Mouse (Mus musculus) mesoderm, embryonic 11.5 days (tissue): ENCODE data around the gene Pdss2.

Experiments
- DNase-seq: peaks from one replicate; pipeline ENCODE4 v3.0.0-alpha.2; 2012; ENCODE audit warnings: low read depth, low spot score

The Pdss2 gene

DNA sequence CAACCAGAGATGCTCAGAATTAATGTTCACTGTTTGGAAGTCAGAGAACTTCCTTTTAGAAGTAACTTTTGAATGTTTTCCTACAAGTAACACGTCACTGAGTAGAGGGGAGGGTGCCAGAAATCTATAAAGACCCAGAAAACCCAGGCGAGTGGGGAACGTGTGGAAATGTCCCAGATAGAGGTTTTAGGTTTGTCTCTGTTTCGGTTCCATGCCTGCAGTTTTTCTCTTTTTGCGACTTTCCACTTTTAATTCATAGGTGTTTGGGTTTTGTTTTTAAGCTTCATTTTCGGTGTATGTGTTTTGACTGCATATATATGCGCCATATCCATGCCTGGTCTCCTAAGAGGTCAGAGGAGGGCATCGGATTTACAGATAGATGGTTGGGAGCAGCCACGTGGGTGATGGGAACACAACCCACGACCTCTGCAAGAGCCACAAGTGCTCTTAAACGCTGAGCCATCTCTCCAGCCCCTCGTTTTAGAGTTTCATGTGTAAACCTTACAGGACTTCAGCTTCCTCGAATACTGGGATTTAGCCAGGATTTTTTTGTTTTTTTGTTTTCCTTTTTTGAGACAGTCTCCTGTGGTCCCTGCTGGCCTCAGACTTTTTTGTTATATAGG, 259.1 kb downstream of the Pdss2 start:
- no peak for DNase-seq

DNA sequence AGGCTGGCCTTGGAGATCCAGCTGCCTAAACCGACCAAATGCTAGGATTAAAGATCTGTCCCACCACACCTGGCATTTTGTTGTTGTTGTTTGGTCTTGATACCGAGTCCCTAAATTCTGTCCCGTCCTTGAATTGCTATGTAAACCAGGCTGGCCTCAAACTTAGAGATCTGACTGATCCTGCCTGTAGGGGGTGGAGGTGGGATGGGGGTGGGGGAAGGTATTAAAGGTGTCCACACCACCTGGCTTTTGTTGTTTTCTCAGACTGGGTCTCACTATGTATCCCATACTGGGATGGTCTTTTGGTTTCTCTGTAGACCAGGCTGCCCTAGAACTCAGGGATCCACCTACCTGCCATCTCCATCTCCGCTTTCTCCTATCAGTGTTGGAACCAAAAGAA, 259.9 kb downstream of the Pdss2 start:
- no peak for DNase-seq

DNA sequence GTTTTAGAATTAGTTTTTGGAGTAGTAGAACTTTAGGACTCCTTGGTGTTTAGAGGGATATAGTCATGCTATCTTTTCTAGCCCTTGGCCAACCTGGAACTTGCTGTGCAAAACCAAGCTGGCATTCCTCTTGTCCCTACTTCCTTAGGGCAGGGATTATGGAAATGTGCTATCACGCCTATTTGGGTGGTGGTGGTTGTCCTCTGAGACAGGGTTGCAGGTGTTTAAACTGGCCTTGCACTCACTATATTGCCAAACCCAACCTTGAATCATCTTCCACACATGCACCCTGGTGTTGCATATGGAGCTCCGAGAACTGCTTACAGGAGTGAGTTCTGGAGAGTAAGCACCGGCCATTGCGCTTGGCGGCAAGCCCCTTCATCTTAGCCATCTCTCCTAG, 260.7 kb downstream of the Pdss2 start:
- DNase-seq = no peak

DNA sequence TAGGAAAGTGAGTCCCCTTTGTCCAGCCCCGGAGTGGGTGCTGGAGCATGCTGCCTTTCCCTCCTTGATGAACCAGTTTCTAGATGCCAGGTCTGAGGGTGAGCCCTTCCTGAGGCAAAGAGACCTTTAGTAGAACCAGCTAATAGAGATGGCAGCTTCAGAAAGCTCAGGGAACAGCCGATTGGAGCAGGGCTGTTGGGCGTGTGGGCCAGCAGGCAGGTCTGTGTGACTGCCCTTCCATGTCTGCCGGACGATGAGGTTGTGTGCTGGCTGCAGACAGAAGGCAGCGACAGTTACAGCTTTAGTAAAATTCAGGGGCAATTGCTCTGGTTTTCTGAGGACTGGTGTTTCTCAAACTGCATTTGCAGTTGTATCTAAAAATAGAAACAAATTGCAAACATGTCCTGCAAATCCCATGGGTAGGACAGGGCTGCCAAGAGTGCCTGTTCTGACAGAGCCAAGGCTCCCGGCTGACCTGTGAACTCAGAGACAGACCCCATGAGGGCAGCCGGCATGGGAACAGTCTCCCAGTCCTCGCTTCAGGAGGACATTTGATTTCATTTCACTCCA, 262.2 kb downstream of the Pdss2 start:
- DNase-seq = no peak

DNA sequence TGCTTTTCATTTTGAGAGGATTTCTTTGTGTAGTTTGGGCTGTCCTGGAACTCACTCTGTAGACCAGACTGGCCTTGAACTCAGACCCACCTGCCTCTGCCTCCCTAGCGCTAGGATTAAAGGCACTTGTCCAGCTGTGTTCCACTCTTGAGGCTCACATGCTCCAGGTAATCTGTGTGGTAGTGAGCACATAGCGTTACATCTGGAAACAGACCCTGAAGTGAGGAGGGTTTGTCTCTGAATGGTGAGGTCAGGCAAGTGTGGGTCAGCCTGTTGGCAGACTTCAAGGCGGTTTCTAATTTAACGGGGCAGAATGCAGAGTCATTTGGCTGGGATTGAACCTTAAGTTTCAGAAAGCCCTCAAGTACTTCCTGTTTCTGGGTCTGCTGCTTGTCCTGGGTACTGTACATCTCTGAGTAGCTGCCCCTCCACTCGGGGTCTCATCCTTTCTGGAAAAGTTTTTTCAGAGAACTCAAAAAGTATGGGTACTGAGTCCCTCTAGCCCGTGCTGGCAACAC, 264.5 kb downstream of the Pdss2 start:
- DNase-seq = no peak

DNA sequence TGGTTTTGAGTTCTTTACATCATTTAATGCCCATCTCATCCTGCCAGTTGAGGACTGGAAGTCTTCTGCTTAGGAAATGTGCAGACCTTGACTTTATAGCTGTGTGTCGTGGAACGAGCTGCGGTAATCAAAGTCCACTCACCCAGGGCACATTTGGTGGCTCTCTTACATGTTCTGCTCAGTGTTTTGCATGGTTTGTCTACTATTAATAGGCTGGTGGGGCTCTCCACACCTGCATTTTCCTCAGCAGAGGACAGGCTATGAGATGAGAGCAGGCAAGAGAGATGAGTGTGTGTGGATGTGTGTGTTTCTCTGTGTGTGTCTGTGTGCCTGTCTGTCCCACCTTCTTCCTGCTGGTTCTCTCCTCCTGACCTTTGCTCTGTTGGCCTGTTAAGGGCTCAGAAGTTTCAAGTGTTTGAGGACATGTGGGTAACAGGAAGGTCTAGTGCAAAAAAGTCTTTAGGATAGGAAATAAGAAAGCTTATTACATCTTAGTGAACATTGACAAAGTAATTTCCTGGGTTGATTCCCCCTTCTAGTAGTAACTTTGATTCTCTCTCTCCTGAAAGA, 266.2 kb downstream of the Pdss2 start:
- DNase-seq = no peak

DNA sequence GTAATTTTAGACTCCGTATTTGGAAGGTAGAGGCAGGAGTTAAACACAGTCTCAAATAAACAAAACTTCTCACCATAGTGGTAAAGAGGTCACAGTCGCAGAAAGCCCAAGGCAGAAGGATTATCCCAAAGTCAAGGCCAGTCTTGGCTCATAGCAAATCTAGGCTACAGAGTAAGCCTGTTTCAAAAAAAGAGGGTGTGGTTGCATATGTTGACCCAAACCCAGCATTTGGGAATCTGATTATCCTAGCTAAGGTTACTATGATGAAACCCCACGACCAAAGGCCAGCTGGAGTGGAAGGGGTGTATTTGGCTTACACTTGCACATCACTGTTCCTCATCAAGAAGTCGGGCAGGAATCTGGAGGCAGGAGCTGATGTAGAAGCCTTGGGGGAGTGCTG, 267.0 kb downstream of the Pdss2 start:
- DNase-seq = no peak

DNA sequence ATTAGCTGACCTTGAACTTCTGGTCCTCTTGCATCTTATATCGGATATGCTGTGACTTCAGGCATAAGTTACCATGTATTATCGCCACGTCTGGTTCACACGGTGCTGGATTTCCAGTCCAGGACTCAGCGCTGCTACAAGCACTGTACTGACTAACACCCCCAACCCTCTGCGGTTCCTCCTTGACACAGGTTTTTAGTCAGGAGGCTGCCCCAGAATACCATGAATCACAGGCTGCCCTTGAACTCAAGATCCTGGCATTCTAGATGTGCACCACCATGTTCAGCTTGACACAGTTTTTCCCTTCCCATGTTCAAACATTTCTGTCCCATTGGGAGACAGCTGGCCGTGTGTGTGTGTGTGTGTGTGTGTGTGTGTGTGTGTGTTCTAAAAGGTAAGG, 267.9 kb downstream of the Pdss2 start:
- no peak for DNase-seq

DNA sequence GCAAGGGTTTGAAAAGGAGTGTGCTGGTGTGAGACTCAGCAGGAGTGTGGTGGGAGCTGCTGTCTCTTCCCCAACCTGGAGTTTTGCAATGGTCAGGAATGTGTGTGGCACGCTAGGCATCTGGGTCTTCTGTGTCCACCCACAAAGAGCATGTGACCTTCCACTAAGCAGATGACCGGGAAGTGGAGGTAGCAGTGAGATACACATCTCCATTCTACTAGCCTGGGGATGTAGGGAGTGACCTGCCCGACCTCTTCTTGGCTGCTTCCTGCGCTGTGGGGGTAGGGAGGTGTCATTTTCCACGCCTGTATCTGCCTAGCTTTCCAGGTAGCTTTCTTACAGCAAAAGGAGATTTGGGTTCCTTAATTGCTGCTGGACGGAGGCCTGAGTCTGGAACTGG, 268.3 kb downstream of the Pdss2 start:
- peak; percentile 33 for DNase-seq

DNA sequence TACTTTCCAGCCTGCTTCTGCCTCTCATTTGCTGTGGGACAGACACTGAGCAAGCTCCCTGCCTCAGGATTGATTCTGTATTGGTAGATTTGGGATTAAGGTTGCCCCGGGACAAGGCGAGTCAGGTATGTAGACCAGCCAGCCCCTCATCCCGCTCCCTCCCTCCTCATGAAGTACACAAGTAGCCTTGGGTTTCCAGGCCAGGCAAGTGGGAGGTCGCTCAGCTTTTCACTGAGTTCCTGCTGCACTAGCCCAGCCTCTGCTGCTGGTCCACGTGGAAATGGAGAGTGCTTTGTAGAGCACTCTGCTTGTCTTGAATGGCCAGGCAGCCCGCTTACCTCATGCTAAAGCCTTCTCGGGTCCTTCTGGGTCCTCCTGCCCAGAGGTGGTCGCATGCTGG, 268.7 kb downstream of the Pdss2 start:
- no peak for DNase-seq

DNA sequence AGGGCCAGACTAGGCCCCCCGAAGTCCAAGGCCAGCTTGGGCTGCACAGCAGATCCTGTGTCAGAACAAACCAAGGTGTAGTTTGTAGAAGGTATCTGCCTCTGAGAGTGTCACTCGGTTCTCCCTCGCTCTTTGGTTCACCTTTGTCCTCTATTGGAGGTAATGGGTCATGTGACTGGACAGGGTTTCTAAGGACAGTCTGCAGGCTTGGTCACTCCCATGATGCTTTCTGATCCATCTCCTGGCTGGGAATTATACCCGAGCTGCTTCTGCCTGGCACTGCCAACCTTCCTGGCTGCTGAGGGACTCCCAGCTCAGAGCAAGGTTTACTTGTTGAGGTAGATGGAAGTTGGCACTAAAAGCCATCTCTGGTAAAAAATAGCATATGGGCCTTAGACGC, 269.6 kb downstream of the Pdss2 start:
- no peak for DNase-seq

DNA sequence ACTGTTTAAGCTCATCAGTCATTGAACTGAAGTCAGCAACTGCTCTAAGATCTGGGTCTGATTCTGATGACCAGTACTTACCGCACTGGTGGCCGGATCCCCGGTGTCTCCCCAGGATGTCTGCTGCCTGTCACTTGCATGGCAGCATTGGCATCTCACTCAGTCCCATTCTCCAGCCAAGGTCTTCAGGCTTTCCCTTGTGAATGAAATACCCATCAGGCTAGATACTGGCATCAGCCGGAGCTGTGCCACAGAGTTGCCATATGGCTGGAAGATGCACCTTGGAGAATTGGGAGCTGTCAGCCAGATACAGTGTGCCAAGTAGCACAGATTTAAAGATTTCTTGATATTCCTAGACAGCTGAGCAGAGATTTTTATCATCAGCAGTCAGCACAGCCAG, 281.3 kb downstream of the Pdss2 start:
- DNase-seq = no peak

DNA sequence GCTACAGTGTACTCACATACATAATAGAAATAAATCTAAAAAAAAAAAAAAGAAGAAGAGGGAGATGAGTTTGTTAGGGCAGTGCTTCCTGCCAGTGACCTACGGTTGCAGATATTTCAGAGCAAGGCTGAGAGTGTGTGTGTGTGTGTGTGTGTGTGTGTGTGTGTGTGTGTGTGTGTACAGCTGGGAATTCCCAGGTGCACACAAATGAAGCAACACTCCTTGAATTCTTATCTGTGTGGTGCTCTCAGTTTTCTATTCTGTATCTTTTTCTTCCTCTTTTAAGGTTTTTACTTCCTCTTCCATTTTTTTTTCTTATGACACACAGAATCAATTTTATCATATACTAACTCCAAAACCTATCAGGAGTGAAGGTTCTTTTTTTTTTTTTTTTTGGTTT, 283.0 kb downstream of the Pdss2 start:
- no peak for DNase-seq

DNA sequence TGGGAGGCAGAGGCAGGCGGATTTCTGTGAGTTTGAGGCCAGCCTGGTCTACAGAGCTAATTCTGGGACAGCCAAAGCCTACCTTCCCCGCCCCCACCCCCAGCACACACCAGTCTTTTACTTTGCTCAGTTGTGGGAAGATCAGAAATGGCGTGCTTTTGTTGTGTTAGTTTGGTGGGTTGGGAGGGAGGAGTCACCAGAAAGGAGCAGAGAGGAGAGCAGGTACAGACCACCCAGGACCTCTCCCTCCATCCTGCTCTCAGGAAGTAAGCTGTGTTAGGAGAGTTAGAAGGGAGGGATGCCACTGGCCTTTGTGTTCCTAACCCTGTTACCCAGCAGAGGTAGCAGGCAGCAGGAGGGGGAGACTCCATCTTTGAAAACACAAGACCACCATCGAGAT, 285.8 kb downstream of the Pdss2 start:
- DNase-seq = no peak

DNA sequence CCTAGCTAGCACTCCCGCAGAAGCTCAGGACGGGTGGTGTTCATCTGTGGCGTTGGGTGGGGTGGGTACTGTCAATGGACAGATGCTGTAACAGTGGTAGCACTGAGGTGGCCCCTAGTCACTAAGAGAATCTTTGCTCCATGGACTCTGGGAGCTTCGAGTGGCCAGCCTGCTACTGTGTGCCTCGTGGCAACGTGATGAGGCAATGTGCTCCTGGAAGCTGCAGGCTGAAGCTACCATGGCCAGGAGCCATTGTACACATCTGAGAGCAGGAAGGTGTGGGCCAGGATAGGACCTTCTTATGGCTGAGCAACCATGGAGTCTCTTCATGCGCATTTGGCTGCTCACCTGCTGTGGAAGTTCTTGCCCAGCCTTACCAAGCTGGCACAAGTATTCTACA, 287.9 kb downstream of the Pdss2 start:
- no peak for DNase-seq

DNA sequence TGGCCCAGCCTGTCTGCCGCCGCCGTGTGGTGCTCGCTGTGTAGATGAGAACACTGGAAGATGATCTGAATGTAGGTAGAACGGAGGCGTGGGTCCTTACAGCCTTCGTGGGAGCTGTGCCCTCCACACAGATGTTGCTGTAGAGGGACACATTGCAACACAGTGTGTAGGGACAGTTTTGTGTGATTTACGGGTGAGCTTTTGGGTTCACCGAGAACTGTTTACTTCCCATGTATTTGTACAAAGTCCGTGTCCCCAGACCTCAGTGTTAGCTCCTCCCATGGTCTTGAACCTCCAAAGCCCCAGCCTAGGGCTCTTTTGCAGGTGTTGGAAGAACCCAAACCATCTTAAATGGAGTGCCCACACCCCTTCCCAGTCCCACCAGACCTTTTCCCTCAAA, 291.7 kb downstream of the Pdss2 start:
- no peak for DNase-seq
